Mouse (Mus musculus): ENCODE results near the gene Ankrd33b.

GRCm38 (mm10) chr15:31252590-31253311, 114.8 kb downstream of the Ankrd33b start:
- no peak for TF ChIP-seq CTCF (IDR thresholded peaks at IDR 0.05; ENCODE audit: extremely low read depth, insufficient read depth, insufficient read length, insufficient replicate concordance)
- TF ChIP-seq POLR2A (IDR thresholded peaks at IDR 0.05; ENCODE audit: low read depth, low read length): no peak
